Mouse (Mus musculus): ENCODE results near the gene Sfta2. TPM values are rescaled to one million over a fixed set of nuclear protein-coding genes. Genes with fewer than 3 reads are reported as not detected.

Sfta2 gene
- total RNA-seq, 2 experiments from 2014 or later = not detected

DNA sequence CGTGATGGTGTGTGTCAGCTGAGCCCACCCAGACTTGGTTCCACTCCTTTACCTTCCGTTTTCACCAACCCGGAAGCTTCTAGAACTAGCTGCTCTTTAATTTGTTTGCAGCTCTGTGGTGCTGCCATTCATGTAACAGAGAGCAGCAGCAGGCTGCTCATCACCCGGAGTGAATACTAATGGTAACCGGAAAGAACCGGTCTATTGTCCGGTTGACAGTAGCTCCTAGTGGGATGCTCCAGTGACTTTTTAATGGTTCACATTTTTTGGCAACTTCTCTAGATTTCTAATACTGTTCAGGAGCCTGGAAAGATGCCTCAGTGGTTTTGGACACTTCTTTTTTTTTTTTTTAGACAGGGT is 10.2 kb upstream of the Sfta2 start:
- intact Hi-C loops (cut with DNase I) = no loop called here
- DNase-seq = no peak

- intact Hi-C loops (cut with DNase I) = no loop called here
- DNase-seq = no peak
These were observed 9.6 kb upstream of the Sfta2 start for GRCm38 (mm10) chr17:35591731-35592130.

DNA sequence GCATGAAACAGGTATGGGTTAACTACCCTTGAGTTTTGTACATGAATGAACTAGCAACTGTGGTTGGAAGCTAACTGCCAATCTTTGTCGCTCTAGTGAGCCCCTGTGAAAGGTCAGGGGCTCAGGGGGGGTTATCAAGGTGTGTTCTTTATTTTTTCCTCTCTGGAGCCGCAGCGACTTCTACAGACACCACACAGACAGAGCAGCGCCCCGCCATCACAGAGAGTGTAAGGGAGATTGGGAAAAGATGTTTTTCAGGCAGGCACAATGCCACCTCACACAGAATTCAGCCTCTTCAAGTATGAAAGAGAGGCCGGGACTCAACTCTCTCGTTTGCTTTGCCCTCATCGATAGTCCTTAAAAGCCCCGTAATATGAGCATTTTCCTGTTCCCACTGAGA is 9.2 kb upstream of the Sfta2 start:
- DNase-seq = no peak
- intact Hi-C loops (cut with DNase I) = no loop called here

GRCm38 (mm10) chr17:35593786-35594185 is 7.6 kb upstream of the Sfta2 start:
- no peak for DNase-seq
- intact Hi-C loops (cut with DNase I) = no loop called here

GRCm38 (mm10) chr17:35594456-35594855 is 6.9 kb upstream of the Sfta2 start:
- DNase-seq = no peak

GRCm38 (mm10) chr17:35597399-35597798 is 4.0 kb upstream of the Sfta2 start:
- intact Hi-C loops (cut with DNase I) = no loop called here
- DNase-seq = no peak

More at GRCm38 (mm10) chr17:35594456-35594855, 6.9 kb upstream of the Sfta2 start:
- intact Hi-C loops (cut with DNase I) = no loop called here

DNA sequence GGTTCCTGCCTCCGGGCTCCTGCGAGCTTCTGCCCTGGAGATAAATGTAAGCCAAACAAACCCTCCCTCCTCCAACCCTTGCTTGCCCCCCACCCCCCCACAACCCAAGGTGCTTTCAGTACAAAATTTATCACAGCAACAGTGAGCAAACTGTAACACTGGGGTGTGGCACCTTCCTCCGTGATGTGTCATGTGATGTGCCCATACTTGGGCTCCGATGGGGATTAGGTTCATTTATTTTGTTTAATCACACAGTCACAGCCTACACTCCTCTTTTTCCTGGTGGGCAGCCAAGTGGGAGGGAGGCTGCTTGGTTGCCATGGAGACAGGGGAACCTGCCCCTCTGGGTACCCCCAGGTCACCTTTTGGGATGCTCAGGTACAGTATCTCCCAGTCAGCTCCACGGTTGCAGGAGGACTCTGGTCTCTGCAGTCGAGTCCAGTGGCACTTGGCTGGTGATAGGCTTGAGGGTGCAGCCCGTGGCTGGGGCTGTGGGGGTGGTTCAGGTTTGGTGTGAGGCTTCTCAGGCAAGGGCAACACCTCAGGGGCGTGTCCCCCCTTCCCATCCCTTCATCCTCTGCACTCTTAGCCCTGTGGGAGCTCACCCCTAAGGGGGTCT is 496 bp downstream of the Sfta2 start:
- DNase-seq = no peak
- intact Hi-C loops (cut with DNase I) = no loop called here

DNA sequence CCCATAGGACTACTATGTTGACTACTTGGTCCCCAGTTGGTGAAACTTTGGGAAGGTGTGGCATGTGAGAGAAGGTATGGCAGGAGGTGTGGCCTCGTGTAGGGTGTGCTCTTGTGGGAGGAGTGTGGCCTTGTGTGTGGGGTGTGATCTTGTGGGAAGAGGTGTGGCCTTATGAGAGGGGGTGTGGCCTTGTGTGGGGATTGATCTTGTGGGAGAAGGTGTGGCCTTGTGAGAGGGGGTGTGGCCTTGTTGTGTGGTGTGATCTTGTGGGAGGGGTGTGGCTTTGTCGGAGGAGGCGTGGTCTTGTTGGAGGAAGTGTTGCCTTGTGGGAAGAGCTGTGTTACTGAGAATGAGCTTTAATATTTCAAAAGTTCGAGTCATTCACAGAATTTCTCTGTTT is 15.8 kb downstream of the Sfta2 start:
- intact Hi-C loops (cut with DNase I) = no loop called here
- DNase-seq = no peak

DNA sequence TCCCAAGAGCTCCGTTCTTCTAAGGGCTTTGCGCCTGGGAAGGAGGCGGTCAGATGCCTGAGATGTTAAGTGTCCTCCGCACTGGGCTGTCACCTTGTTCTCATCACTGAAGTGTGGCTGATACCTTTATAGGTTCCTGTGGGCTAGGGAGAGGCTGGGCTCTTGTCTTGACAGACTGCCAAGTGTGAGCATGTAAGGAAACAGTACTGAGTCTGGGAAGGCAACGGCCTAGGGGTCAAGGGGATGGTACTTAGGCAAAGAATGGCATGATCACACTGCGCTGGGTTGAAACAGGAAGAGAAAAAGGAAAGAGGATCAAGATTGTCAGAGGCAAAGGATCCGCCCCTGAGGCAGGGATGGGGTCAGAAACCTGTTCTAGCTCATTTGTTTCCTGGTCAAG is 25.2 kb downstream of the Sfta2 start, which contains the start of gene Gm9573:
Gene Gm9573, minus strand, starts transcription at position 101 of the 400 bp plus-strand sequence.
- intact Hi-C loops (cut with DNase I) = no loop called here
- DNase-seq = no peak

- intact Hi-C loops (cut with DNase I) = no loop called here
- DNase-seq = no peak
These were observed 32.6 kb downstream of the Sfta2 start for GRCm38 (mm10) chr17:35633992-35634391.

DNA sequence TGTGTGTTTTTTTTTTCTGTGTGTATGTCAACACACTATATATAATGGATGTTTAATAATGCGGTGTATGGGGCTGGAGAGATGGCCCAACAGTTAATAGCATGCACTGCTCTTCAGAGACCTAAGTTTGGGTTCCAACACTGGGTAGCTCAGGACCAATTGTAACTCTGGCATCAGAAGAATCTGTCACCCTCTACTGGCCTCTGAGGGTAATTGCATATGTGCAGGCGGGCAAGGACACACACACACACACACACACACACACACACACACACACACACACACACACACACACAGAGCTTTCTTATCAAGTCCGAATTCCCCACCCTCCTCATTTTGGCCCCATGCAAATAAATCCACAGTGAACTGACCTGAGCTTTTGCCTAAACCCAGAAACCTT is 33.9 kb downstream of the Sfta2 start:
- DNase-seq = no peak
- intact Hi-C loops (cut with DNase I) = loop anchor here (5.0 kb wide), 2 partner anchors 87 to 102 kb away; no protein-coding TSS in a partner anchor

DNA sequence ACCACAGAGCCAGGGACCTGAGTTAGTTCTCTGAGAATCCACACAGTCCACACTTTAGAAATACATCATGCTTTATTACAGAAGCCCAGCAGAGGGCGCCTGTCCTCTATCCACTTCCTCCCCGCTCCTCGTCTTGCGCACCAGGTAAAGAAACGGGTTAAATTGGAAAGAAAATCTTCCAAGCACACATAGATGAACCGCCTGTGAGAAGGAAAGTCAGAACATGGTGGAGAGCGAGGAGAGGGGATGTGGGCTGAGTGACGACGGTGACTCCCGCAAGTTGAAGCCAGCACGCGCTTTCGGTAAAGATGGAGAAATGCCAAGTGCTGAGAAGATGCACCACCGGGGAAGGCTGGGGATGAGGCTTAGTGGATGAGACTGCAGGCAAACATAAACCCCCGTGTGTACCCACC is 34.4 kb downstream of the Sfta2 start:
- peak; percentile 28 to 36 for DNase-seq
- intact Hi-C loops (cut with DNase I) = loop anchor here (5.0 kb wide), 2 partner anchors 87 to 102 kb away; no protein-coding TSS in a partner anchor

DNA sequence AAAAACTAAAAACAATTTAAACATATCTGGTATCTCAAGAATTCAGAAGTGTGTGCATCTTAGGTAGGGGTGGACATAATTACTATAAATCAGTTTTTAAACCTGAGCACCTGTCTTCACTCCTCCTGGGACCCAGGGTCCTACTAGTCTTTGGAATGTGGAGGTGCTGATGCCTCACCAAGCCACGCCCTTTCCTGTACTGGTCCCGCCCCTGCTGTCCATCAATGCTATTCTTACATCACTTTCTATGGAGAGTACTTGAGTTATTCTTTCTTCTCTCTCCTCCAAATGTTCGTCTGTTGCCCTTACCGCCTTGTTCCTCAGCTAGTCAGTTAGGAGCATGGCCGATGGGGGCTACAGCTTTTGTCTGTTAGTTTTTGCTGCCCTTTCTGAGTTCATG is 35.0 kb downstream of the Sfta2 start:
- intact Hi-C loops (cut with DNase I) = loop anchor here (5.0 kb wide), 2 partner anchors 86 to 101 kb away; no protein-coding TSS in a partner anchor
- no peak for DNase-seq

GRCm38 (mm10) chr17:35638475-35639190 is 37.3 kb downstream of the Sfta2 start:
- DNase-seq = no peak
- intact Hi-C loops (cut with DNase I) = loop anchor here (5.0 kb wide), 2 partner anchors 84 to 99 kb away; no protein-coding TSS in a partner anchor

DNA sequence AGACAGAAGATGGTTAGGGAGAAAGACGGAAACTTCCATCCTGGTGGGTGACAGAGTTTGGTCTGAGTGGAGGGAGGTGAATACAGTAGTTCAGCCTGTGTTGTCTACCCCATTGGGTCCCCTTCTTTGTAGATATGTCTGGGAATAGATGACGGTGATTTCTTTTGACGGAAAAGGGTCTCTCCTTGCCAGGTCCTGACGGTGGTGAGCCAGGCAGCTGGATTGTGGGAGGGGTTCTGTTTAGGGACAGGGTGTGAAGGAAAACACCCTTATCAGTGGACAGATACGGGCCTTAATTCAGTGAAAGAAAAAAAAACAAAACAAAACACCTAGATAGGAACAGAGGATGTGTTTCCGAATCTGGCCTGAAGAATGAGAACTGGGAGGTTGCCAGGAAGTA is 38.0 kb downstream of the Sfta2 start:
- no peak for DNase-seq
- intact Hi-C loops (cut with DNase I) = loop anchor here (5.0 kb wide), 2 partner anchors 83 to 98 kb away; no protein-coding TSS in a partner anchor

DNA sequence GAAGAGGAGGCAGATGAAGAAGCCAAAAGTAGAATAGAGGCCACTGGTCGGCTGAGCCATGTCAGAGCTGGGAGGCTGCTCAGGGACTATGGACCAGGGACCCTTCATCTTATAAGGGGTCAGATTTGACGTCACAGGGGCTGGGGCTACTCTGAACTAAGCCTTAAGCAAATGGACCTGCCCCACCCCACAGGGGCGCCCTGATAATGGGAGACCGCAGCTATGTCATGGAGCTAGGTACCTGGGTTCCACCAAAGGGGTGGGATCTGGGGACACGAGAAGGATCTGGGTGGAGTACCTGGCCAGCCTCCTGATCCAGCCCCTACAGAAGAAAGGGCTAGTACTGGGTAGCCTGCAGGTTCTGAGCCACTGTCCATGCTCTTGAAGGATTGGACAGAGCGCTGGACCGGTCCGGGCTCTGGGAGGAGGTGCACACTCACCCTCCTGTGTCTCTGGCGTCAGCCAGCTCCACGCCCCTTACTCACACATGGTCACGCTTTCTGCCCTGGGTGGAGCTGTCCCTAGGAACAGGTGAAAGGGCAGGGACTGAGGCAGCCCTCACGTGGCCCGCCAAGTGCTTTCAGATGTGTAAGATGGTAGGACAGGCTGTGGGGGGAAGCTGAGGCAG is 42.4 kb downstream of the Sfta2 start, which contains the start of gene Mucl3:
Gene Mucl3, minus strand, starts transcription at position 87 of the 628 bp plus-strand sequence.
- DNase-seq = no peak
- intact Hi-C loops (cut with DNase I) = no loop called here

DNA sequence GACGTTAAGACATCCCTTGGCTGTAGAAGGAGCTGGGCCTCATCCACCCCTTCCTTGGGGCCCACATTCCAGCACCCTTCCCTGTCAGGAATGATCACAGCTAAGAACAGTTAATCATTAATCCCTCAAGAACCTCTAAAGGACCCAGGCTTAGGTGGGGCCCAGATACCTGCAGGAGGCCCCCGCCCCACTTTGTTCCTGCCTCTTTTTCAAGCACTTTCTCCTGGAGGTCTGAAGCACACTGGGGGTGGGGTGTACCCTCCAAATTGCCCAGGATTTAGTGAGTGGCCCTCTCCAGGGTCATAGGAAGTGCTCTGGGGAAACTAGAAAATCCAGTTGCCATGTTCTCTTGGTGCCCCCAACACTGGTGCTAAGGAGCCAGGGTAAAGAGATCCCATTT is 48.1 kb downstream of the Sfta2 start:
- intact Hi-C loops (cut with DNase I) = no loop called here
- DNase-seq = no peak

- intact Hi-C loops (cut with DNase I) = no loop called here
- no peak for DNase-seq
These were observed 51.7 kb downstream of the Sfta2 start for GRCm38 (mm10) chr17:35653086-35653485.

GRCm38 (mm10) chr17:35665957-35666515 is 64.7 kb downstream of the Sfta2 start:
- intact Hi-C loops (cut with DNase I) = no loop called here

DNA sequence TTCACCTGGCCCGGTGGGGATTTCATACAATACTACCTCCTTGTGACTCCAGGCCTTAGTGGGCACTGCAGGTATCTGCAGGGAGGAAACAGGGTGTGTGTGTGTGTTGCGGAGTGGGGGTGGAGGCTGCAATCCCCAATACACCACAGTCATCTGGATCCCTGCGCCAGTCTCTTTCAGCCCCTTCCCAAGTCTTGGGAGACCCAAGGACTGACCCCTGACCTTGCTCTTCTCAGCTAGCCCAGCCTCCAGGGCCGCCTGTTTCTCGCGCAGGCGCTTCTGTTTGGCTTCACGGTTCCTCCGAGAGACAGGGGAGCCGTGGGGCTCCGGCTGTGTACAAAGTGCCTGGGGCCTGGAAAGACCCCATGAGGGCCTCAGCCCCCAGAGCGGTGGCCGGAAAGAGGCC is 65.5 kb downstream of the Sfta2 start:
- DNase-seq = no peak
- intact Hi-C loops (cut with DNase I) = no loop called here

More at GRCm38 (mm10) chr17:35665957-35666515, 64.7 kb downstream of the Sfta2 start:
- no peak for DNase-seq
